Mouse (Mus musculus): ENCODE results near the gene Mapk3.
"Not testable (repeated sequence)": the region's sequence is repeated elsewhere in the genome, so short reads cannot be mapped to it uniquely, and the experiment has no call there.

The Mapk3 gene

GRCm38 (mm10) chr7:126760391-126760802, 996 bp downstream of the Mapk3 start:
- DNase-seq = no peak

- DNase-seq = no peak
Measured at GRCm38 (mm10) chr7:126760956-126761355, 1.6 kb downstream of the Mapk3 start.

- DNase-seq = no peak
Measured at GRCm38 (mm10) chr7:126761529-126762067, 2.2 kb downstream of the Mapk3 start.

DNA sequence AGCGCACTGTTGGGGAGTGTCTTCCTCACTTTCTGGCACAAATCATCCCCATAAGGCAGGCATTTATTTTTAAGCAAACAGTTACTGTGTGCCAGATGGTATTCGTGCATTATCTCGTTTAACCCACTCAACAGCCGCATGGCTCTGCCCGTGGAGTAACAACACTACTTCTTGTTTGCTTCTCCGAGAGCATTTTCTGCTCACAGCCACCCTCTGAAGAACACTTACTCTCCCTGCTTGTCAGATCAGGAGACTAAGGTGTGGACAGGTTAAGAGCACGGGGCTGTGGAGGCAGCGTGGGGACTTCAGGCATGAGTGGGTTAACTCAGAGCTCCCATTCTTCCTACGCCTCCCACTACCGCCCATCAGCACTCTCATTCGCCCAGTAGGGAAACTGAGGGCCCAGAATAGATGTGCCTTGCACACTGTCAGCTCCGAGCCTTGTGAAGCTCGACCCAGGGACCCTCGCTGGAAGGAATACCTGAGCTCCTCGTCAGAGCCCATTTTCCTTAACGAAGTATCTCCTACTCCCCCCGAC, 3.1 kb downstream of the Mapk3 start:
- DNase-seq = peak; percentile 65

DNA sequence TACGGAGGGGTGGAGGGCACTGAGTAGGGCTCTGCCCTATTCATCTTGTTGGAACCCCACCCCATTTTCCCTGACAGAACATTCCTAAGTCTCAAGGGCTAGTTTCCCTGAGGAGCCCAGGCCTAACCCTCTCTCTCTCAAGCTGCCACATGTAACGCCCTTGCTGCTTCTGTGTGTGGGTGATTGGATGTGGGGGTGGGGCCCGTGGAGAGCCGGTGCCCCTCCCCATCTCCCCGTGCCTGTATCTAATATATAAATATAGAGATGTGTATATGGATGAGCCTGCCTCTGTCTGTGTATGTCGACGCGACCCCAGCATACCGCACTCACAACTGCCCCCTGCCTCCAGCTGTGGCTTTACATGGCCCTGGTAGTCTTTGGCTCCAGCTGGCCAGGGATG, 6.1 kb downstream of the Mapk3 start:
- no peak for DNase-seq

DNA sequence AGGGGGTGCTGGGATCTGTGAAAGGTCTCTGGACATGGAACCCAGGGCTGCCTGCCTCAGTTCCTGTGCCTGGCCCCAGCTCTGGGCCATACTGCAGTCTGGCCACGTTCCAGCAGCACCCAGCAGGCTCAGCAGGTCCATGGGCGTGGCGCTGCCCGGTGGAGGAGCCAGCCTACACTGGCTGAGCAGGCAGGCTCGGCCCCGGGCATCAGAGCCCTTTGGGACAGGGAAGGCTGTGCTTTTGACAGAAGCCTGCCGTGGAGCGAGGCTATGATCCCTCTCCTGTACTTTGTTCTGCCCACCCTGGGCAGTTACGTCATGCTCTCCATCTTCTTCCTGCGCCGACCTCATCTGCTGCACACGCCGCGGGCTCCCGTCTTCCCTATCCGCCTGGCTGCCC, 6.8 kb downstream of the Mapk3 start, which contains the start of gene Gdpd3:
Gene Gdpd3, plus strand, starts transcription at position 134 of the 400 bp plus-strand sequence.
- no peak for DNase-seq

DNA sequence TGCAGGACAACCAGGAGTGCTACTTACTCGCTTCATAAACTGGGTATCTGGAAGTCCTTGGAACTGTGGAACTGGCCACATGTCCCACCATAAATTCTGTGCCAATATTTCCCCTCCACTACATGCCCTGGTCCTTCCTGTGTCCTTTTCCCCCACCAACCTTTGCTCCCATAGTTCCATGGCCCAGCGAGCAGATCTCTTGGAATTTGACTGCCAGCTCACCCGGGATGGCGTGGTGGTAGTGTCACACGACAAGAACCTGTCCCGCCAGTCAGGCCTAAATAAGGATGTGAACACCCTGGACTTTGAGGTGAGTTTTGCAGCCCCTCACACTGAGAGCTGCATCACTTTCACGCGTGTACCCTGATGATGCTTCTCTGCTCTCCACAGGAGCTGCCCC, 7.6 kb downstream of the Mapk3 start:
- no peak for DNase-seq

DNA sequence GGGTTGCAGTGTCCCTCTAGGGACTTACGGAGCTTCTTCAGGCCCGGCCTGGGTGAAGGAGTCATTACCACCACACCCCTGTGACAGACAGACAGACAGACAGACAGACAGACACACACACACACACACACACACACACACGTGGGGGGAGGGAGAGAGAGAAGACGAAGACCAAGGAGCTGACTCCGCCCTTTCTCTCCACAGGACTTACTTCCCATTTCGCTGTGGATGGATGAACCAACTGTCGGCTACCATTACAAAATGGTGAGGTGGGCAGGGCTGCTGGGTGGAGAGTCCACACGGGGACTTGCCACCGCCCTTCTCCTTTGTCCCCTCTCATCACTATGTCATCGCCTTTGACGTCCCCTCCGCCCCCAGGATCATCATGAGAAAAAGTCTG, 11.4 kb downstream of the Mapk3 start:
- DNase-seq = no peak

DNA sequence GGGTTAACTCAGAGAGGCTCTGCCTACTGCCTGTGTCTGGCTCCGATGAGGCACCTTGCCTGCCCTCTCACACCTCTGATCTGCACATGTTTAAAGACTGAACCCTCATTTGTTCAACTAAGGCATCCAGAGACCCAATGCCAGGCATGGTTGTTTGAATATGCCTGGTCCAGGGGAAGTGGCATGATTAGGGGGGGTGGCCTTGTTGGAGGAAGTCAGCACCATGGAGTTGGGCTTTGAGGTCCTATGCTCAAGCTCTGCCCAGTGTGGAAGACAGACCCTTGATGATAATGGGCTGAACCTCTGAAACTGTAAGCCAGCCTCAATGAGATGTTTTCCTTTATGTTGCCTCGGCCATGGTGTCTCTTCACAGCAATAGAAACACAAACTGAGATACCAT, 13.9 kb downstream of the Mapk3 start:
- DNase-seq = no peak

DNA sequence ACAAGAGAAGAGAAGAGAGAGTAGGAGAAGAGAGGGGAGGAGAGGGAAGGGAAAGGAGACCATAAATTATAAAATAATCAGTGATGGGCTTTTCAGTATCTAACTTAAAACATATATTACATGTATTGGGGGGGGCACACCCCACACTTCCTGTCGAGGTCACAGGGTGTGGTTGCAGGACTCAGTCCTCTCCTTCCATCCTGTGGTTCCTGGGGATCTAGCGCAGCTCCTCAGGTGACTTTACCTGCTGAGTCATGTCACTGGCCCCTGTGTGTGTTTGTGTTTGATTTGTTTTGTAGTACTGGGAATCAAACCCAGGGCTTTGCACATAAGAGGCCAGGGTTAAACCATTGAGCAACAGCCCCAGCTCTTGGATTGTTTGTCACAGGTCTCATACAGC, 15.1 kb downstream of the Mapk3 start:
- DNase-seq = no peak

GRCm38 (mm10) chr7:126775185-126775977, 16.0 kb downstream of the Mapk3 start:
- no peak for DNase-seq

DNA sequence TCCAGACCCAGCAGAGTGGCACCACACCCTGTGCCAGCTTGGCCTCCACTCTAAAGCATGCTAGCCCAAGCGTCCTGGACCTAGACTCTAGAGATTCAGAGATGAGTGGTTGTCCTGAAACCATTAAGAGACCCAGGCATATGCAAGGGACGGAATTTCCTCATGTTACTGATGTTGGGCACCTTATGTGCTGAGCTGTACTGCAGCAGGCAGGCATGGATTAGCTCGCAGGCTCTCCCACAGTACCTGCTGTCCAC, 16.5 kb downstream of the Mapk3 start:
- DNase-seq = no peak

DNA sequence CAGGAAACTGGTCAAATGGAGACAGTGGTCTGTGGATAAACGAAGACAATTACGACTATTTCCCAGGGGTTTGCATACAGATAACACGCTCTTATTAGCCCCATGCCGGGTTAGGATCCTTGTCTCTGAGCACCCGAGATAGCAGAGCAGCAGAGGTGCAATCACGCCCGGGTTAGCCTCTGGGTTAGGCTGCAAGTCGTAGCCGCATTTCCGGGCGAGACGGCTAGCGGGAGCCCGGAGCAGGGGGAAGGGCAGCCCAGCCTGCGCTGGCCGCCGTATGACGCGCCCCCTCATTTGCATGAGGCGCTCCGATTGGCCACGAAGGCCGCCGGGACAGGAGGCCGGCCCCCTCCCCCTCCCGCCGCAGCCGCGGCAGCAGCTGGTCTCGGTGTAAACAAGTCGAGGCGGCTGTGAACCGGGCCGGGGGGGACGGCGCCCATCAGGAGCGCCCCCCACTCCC, 17.2 kb downstream of the Mapk3 start, which contains the start of gene Ypel3:
Gene Ypel3, plus strand, starts transcription at position 358 of the 460 bp plus-strand sequence.
- DNase-seq = peak; percentile 96

GRCm38 (mm10) chr7:126777476-126777875, 18.1 kb downstream of the Mapk3 start:
- DNase-seq = peak; percentile 34

- no peak for DNase-seq
Measured at GRCm38 (mm10) chr7:126778147-126778546, 18.7 kb downstream of the Mapk3 start.

DNA sequence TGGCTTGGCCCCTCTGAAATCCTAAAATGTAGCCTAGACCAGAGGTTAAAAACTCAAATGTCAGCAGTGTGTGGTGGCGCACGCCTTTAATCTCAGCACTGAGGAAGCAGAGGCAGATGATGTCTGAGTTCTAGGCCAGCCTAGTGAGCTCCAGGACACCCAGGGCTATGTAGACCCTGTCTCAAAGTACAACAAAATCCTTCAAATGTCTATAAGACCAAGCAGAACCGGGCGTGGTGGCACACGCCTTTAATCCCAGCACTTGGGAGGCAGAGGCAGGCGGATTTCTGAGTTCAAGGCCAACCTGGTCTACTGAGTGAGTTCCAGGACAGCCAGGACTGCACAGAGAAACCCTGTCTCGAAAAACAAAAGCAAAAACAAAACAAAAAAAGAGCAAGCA, 19.7 kb downstream of the Mapk3 start:
- not testable (repeated sequence) for DNase-seq

- DNase-seq = peak; percentile 83
Measured at GRCm38 (mm10) chr7:126779983-126780970, 20.9 kb downstream of the Mapk3 start.

DNA sequence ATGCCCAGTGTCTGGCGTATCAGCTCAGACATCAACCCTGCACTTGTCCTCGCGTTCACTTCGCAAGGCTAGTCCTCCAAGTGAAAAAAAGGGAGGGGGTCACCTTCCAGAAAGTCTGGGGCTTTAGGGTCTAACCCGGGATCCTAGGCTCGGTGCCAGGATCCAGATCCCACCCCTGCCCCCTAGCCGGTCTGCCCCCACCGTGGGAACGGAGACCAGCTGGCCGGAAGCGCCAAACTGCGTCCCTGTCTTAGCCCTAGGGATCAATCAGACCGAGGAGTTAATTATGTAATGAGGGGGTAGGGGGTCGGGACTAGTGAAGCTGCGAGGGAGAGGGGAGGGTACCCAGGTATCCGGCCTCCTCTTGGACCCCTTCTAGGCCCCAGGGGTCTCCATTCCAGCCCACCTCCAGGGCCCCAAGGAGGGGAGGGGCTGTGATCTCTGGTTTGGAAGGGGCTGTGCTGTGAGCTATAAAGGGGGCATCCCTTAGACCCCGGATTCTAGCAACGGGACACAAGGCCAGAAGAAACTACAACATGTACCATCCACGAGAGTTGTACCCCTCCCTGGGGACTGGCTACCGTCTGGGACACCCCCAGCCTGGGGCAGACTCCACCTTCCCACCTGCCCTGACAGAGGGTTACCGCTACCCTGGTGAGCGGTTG, 21.7 kb downstream of the Mapk3 start, which contains the start of gene Tbx6:
Gene Tbx6, plus strand, starts transcription at position 513 of the 665 bp plus-strand sequence.
- DNase-seq = no peak

GRCm38 (mm10) chr7:126781661-126782370, 22.4 kb downstream of the Mapk3 start:
- DNase-seq = no peak

DNA sequence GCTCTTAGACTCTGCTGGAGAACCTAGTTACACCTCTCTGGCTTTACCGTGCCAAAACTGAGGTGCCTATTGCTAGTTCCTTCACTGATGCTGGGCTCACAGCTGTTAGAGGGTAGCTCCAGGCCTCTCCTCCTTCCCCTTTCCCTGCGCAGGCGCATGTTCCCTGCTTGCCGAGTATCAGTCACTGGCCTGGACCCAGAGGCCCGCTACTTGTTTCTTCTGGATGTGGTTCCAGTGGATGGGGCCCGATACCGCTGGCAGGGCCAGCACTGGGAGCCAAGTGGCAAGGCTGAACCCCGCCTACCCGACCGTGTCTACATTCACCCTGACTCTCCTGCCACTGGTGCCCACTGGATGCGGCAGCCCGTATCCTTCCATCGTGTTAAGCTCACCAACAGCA, 23.3 kb downstream of the Mapk3 start:
- no peak for DNase-seq

DNA sequence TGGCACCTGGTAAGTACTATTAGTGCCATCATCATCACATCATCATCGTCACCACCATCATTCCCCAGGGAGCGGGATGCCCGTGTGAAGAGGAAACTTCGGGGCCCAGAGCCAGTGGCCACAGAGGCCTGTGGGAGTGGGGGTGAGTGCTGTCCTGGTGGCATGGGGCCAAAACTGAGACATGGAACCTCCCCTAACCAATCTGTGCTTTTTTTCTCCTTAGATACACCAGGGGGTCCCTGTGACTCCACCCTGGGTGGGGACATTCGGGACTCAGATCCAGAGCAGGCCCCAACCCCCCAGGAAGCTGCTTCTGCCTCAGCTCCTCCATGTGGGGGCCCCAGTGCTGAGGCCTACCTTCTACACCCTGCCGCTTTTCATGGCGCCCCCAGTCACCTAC, 25.1 kb downstream of the Mapk3 start:
- no peak for DNase-seq

DNA sequence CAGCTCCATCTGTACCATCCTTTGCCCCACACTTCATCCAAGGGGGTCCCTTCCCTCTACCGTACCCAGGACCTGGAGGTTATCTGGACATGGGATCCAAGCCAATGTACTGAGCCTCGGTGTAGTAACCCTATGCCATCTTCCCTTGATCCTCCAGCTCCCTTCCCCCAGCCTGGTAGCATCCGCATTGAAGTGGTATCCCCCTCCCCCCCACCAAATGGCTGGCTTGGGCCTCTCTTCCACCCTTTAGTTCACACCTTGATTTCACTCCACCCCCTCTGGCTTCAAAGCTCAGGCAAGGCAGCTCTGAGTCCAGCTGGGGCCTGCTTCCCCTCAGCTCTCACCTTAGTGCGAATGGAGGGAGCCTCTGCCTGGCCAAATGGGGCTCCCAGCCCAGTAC, 25.7 kb downstream of the Mapk3 start:
- no peak for DNase-seq

Measured in right cerebral cortex, postnatal 25 days (tissue).